Mouse (Mus musculus): ENCODE measurements around the gene Spata2. TPM values are rescaled to one million over a fixed set of nuclear protein-coding genes. Genes with fewer than 3 reads are reported as not detected.

Gene Spata2
- polyA plus RNA-seq, 1 experiment from 2014 or later: 22.1 TPM

GRCm38 (mm10) chr2:167478128-167478527 is 14.6 kb downstream of the Spata2 start:
- 46% methylated on average over 2 of the region's 2 CpGs for WGBS
- no peaks in the 10 kb centered on the region for H3K9me3 ChIP-seq (replicated peaks; ENCODE audit: control insufficient read depth, low read length)
- no peak overlapping the region for H3K27ac ChIP-seq (ENCODE audit: low read depth, low read length)
- ATAC-seq (no peak), DNase-seq (ENCODE audit: low spot score) (no peak)
- no peak overlapping the region for H3K4me3 ChIP-seq (ENCODE audit: low read depth, low read length)
- H3K27me3 ChIP-seq (replicated peaks; ENCODE audit: control insufficient read depth, insufficient read depth, low read length): no peaks in the 10 kb centered on the region
- peaks cover 15% of the 10 kb centered on the region for H3K4me1 ChIP-seq (ENCODE audit: control insufficient read depth, insufficient read depth, low read length)
- H3K36me3 ChIP-seq (ENCODE audit: control insufficient read depth, insufficient read depth, low read length): peaks cover 49% of the 10 kb centered on the region
- no peak overlapping the region for H3K4me2 ChIP-seq (ENCODE audit: low read length)
- no peak overlapping the region for H3K9ac ChIP-seq (ENCODE audit: low read length)

DNA sequence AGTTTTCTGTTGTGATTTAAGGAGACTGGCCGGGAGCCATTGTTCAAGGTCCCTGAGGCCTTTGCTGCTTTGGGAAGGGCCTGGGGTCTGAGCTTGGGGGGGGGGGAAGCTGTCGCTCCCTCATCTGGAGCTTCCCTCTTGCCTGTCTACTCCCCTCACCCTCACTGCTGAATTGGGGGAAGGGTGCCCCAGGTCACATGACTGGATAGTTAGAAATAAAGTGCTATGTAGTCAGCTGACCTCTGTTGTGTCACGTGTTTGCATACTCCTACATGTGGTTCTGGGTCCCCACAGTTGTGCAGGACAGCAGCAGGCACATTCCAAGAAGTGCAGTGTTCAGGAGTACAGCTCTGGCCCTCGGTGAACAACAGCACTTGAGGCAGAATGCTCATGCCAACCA is 15.9 kb downstream of the Spata2 start:
- Histone ChIP-seq H3K4me1 (ENCODE audit: control insufficient read depth, insufficient read depth, low read length) (peaks cover 15% of the 10 kb centered on the region), H3K27me3 (replicated peaks; ENCODE audit: control insufficient read depth, insufficient read depth, low read length) (no peaks in the 10 kb centered on the region), H3K4me3 (ENCODE audit: low read depth, low read length) (no peak overlapping the region), H3K36me3 (ENCODE audit: control insufficient read depth, insufficient read depth, low read length) (peaks cover 49% of the 10 kb centered on the region), H3K9me3 (replicated peaks; ENCODE audit: control insufficient read depth, low read length) (no peaks in the 10 kb centered on the region), H3K27ac (ENCODE audit: low read depth, low read length) (peak overlapping the region; percentile 81), H3K4me2 (ENCODE audit: low read length) (no peak overlapping the region), H3K9ac (ENCODE audit: low read length) (no peak overlapping the region; the same call in 1 of the 2 replicates)
- WGBS: 77% methylated on average over 4 of the region's 4 CpGs
- no peak for ATAC-seq
- DNase-seq (ENCODE audit: low spot score): no peak

- Histone ChIP-seq H3K27ac (ENCODE audit: low read depth, low read length) (peak overlapping the region; percentile 81), H3K27me3 (replicated peaks; ENCODE audit: control insufficient read depth, insufficient read depth, low read length) (no peaks in the 10 kb centered on the region), H3K36me3 (ENCODE audit: control insufficient read depth, insufficient read depth, low read length) (peaks cover 54% of the 10 kb centered on the region), H3K4me2 (ENCODE audit: low read length) (0 out of 2 replicates have a peak overlapping the region, but pooled peaks have one; percentile 14), H3K4me3 (ENCODE audit: low read depth, low read length) (no peak overlapping the region), H3K9me3 (replicated peaks; ENCODE audit: control insufficient read depth, low read length) (no peaks in the 10 kb centered on the region), H3K9ac (ENCODE audit: low read length) (peak overlapping the region; percentile 26; the same call in 1 of the 2 replicates), H3K4me1 (ENCODE audit: control insufficient read depth, insufficient read depth, low read length) (peaks cover 15% of the 10 kb centered on the region)
- 14% methylated on average over 7 of the region's 7 CpGs for WGBS
- peak; percentile 85 for DNase-seq (ENCODE audit: low spot score)
- ATAC-seq: peak; percentile 78
Measured at GRCm38 (mm10) chr2:167476200-167476688, 16.4 kb downstream of the Spata2 start.

DNA sequence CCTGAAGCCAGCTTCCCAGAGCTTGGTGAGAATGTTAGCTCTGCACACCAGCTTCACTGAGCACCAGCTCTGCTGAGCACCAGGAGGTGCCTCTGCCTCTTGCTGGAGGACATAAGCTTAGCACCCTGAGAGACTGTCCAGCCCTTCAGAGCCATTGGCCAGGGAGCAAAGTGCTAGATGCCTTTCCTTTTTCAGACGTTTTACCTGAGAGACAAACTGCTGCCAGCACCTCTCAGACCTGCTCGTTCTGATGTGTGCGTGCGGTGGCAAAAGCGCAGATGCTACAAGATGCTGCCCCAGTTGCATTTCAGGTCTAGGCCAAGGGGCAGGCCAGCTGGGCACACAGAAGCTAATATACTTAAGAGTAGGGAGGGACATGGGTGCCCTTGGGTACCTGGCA is 17.1 kb downstream of the Spata2 start:
- Histone ChIP-seq H3K27ac (ENCODE audit: low read depth, low read length) (peak overlapping the region; percentile 81), H3K36me3 (ENCODE audit: control insufficient read depth, insufficient read depth, low read length) (peaks cover 55% of the 10 kb centered on the region), H3K4me1 (ENCODE audit: control insufficient read depth, insufficient read depth, low read length) (peaks cover 15% of the 10 kb centered on the region), H3K9ac (ENCODE audit: low read length) (peak overlapping the region; percentile 25; the same call in 1 of the 2 replicates), H3K9me3 (replicated peaks; ENCODE audit: control insufficient read depth, low read length) (no peaks in the 10 kb centered on the region), H3K4me3 (ENCODE audit: low read depth, low read length) (no peak overlapping the region), H3K27me3 (replicated peaks; ENCODE audit: control insufficient read depth, insufficient read depth, low read length) (no peaks in the 10 kb centered on the region), H3K4me2 (ENCODE audit: low read length) (no peak overlapping the region)
- ATAC-seq (no peak), DNase-seq (ENCODE audit: low spot score) (no peak)
- WGBS: 81% methylated on average over 5 of the region's 5 CpGs

DNA sequence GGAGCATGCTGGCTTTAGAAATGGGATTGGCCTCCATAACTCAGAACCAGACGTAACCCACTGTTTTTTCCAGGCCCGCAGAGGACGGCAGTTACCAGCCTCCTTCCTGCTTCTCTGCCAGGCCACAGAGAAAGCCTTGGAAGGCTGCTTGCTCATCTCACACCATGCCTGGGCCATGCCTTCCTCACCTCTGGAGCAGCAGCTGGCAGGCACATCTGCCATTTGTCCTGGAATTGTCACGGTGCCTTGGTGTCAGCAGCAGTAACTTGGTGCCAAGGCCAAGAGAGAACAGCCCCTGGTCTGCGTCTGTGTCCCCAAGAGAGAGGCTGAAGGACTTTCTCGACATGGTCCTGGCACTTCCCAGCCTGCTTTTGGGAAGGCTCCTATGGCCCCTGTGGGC is 18.5 kb downstream of the Spata2 start:
- WGBS: 92% methylated on average over 6 of the region's 6 CpGs
- no peak overlapping the region for H3K4me3 ChIP-seq (ENCODE audit: low read depth, low read length)
- peaks cover 15% of the 10 kb centered on the region for H3K4me1 ChIP-seq (ENCODE audit: control insufficient read depth, insufficient read depth, low read length)
- no peak for ATAC-seq
- peaks cover 61% of the 10 kb centered on the region for H3K36me3 ChIP-seq (ENCODE audit: control insufficient read depth, insufficient read depth, low read length)
- DNase-seq (ENCODE audit: low spot score): no peak
- no peaks in the 10 kb centered on the region for H3K27me3 ChIP-seq (replicated peaks; ENCODE audit: control insufficient read depth, insufficient read depth, low read length)
- H3K9me3 ChIP-seq (replicated peaks; ENCODE audit: control insufficient read depth, low read length): no peaks in the 10 kb centered on the region
- no peak overlapping the region for H3K9ac ChIP-seq (ENCODE audit: low read length)
- H3K27ac ChIP-seq (ENCODE audit: low read depth, low read length): no peak overlapping the region
- H3K4me2 ChIP-seq (ENCODE audit: low read length): no peak overlapping the region

DNA sequence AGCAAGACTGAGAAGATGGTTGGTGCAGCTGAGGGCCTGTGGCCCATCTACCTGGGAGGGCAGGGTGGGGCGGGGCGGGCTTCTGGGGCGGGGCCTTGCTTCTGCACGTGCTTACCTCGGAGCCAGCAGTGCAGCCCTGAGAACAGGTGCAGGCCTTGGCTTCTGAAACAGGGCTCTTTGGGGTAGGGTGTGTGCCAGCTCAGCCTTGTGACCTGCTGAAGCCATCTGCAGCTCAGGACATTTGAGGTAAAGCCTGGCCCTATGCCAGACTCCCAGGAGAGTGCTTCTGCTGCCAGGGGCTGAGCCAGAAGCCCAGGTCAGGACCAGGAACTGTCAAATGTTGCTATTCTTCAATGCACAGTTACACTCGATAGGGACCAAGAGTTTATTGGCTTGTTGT is 21.1 kb downstream of the Spata2 start:
- no peak overlapping the region for H3K4me3 ChIP-seq (ENCODE audit: low read depth, low read length)
- no peak overlapping the region for H3K27ac ChIP-seq (ENCODE audit: low read depth, low read length)
- H3K4me1 ChIP-seq (ENCODE audit: control insufficient read depth, insufficient read depth, low read length): peaks cover 11% of the 10 kb centered on the region
- H3K36me3 ChIP-seq (ENCODE audit: control insufficient read depth, insufficient read depth, low read length): peaks cover 72% of the 10 kb centered on the region
- no peak for ATAC-seq
- H3K4me2 ChIP-seq (ENCODE audit: low read length): no peak overlapping the region
- no peaks in the 10 kb centered on the region for H3K9me3 ChIP-seq (replicated peaks; ENCODE audit: control insufficient read depth, low read length)
- WGBS: 92% methylated on average over 6 of the region's 6 CpGs
- H3K27me3 ChIP-seq (replicated peaks; ENCODE audit: control insufficient read depth, insufficient read depth, low read length): no peaks in the 10 kb centered on the region
- H3K9ac ChIP-seq (ENCODE audit: low read length): no peak overlapping the region
- DNase-seq (ENCODE audit: low spot score): no peak

DNA sequence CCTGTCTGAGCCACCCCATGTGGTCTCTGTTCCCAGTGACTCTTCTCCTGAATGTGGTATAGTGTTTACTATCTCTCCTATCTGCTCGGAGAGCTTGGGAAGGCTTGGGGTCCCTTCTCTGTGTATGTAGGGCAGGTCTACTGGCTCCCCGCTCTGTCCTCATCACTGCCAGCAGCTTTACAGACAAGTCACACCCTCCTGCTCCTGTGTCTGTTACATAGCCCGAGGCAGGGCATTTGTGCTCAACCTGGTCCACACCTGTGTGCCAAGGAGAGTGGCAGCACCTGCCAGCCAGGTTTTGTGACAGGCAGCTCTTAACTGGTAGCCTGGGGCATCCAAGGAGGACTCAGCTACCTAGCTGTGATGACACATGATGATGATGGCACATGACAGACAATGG is 22.1 kb downstream of the Spata2 start:
- DNase-seq (ENCODE audit: low spot score) (no peak), ATAC-seq (no peak)
- H3K36me3 ChIP-seq (ENCODE audit: control insufficient read depth, insufficient read depth, low read length): peaks cover 82% of the 10 kb centered on the region

DNA sequence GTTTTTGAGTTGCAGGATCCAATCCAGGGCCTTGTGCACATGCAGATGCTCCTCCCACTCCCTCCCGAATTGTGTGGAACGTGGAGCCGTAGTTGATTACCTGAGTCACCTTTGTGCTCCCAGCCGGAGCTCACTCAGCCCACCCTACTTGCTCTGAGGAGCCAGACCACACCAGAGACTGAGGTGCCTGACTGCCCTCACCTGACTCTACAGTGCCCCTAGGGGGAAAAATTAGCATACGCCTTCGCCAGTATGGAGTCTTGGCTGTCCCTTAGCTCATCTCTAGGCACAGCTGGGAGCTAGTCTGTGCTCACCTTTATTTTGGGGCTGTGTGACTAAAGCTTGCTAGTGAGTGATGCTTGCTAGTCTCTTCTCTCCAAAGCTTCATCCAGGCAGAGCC is 24.2 kb downstream of the Spata2 start:
- peaks cover 72% of the 10 kb centered on the region for H3K36me3 ChIP-seq (ENCODE audit: control insufficient read depth, insufficient read depth, low read length)
- no peak overlapping the region for H3K9ac ChIP-seq (ENCODE audit: low read length)
- no peak overlapping the region for H3K4me3 ChIP-seq (ENCODE audit: low read depth, low read length)
- no peaks in the 10 kb centered on the region for H3K27me3 ChIP-seq (replicated peaks; ENCODE audit: control insufficient read depth, insufficient read depth, low read length)
- no peaks in the 10 kb centered on the region for H3K9me3 ChIP-seq (replicated peaks; ENCODE audit: control insufficient read depth, low read length)
- H3K4me1 ChIP-seq (ENCODE audit: control insufficient read depth, insufficient read depth, low read length): no peaks in the 10 kb centered on the region
- no peak for ATAC-seq
- WGBS: 80% methylated on average over 6 of the region's 6 CpGs
- no peak for DNase-seq (ENCODE audit: low spot score)
- H3K4me2 ChIP-seq (ENCODE audit: low read length): no peak overlapping the region
- H3K27ac ChIP-seq (ENCODE audit: low read depth, low read length): no peak overlapping the region

More for the DNA sequence above, 22.1 kb downstream of the Spata2 start:
- Histone ChIP-seq H3K4me3 (ENCODE audit: low read depth, low read length) (no peak overlapping the region), H3K4me2 (ENCODE audit: low read length) (no peak overlapping the region), H3K4me1 (ENCODE audit: control insufficient read depth, insufficient read depth, low read length) (peaks cover 2% of the 10 kb centered on the region), H3K9me3 (replicated peaks; ENCODE audit: control insufficient read depth, low read length) (no peaks in the 10 kb centered on the region), H3K27ac (ENCODE audit: low read depth, low read length) (no peak overlapping the region), H3K9ac (ENCODE audit: low read length) (no peak overlapping the region), H3K27me3 (replicated peaks; ENCODE audit: control insufficient read depth, insufficient read depth, low read length) (no peaks in the 10 kb centered on the region)
- 90% methylated on average over 3 of the region's 3 CpGs for WGBS

GRCm38 (mm10) chr2:167467214-167467613 is 25.5 kb downstream of the Spata2 start:
- ATAC-seq (no peak), DNase-seq (ENCODE audit: low spot score) (no peak)
- 86% methylated on average over 5 of the region's 5 CpGs for WGBS
- no peak overlapping the region for H3K27ac ChIP-seq (ENCODE audit: low read depth, low read length)
- no peaks in the 10 kb centered on the region for H3K27me3 ChIP-seq (replicated peaks; ENCODE audit: control insufficient read depth, insufficient read depth, low read length)
- H3K9ac ChIP-seq (ENCODE audit: low read length): no peak overlapping the region
- H3K36me3 ChIP-seq (ENCODE audit: control insufficient read depth, insufficient read depth, low read length): peaks cover 63% of the 10 kb centered on the region
- no peak overlapping the region for H3K4me3 ChIP-seq (ENCODE audit: low read depth, low read length)
- no peaks in the 10 kb centered on the region for H3K4me1 ChIP-seq (ENCODE audit: control insufficient read depth, insufficient read depth, low read length)
- no peak overlapping the region for H3K4me2 ChIP-seq (ENCODE audit: low read length)
- H3K9me3 ChIP-seq (replicated peaks; ENCODE audit: control insufficient read depth, low read length): no peaks in the 10 kb centered on the region
